Mouse (Mus musculus): Measurements from ENCODE around the gene Clca4a.
A peak's percentile ranks its signal among the peaks of the same experiment; 100 is the strongest.

DNA sequence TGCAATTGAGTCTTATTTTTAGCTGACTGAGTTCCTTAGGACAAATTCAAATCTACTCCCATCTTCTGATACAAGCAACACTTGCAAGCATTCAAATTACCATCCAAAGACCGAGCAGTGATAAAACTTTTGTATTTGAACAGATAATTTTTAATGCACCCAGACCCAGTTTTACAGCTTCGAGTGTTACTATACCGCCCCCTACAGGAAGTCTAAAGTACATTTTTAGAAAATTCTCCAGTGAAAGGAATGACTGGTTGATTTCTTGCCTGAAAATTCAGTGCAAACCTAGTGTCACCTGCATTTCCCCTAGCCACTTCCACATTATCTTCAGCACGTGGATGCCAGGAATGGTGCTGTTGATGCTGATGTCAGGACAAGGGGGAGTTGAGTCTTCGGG lies 29.6 kb upstream of the Clca4a start:
- peak; percentile 47 for TF ChIP-seq CTCF (IDR thresholded peaks at IDR 0.05; ENCODE audit: low read depth)
- TF ChIP-seq EP300 (IDR thresholded peaks at IDR 0.05; ENCODE audit: low read depth), result no peak

All from liver, postnatal 0 days (tissue).